Mouse (Mus musculus): Measurements from ENCODE around the gene Kcnma1. TPM values are rescaled to one million over a fixed set of nuclear protein-coding genes. Genes with fewer than 3 reads are reported as not detected.

Gene Kcnma1
- polyA plus RNA-seq, 1 experiment from 2014 or later, result 6.0 TPM

DNA sequence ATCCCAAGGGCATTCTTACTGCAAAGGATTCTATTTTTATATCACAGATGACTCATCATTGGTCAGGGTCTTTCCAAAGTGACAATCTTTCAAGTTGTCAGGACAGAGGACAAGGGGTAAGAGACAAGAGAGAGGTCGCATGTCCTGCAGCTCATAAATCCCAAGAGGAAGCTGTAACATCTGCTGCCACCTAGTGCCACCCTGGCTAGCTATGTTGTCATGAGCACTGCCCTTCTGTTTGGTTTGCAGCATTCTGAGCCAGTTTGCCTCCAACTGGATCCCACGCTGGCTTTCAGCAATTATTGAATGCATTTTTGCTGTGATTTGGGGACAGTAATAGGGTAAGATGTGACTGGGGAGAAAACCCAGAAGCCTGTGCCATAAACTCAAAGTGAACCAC, 373.6 kb downstream of the Kcnma1 start:
- Histone ChIP-seq H3K9ac (no peak overlapping the region), H3K27me3 (no peaks in the 10 kb centered on the region), H3K4me2 (replicated peaks) (no peak overlapping the region), H3K27ac (no peak overlapping the region), H3K4me3 (no peak overlapping the region), H3K9me3 (no peaks in the 10 kb centered on the region), H3K36me3 (no peaks in the 10 kb centered on the region), H3K4me1 (peaks cover 46% of the 10 kb centered on the region)
- 24% methylated on average over 2 of the region's 2 CpGs for WGBS
- no peak for ATAC-seq (ENCODE audit: low FRiP score, low read depth)

DNA sequence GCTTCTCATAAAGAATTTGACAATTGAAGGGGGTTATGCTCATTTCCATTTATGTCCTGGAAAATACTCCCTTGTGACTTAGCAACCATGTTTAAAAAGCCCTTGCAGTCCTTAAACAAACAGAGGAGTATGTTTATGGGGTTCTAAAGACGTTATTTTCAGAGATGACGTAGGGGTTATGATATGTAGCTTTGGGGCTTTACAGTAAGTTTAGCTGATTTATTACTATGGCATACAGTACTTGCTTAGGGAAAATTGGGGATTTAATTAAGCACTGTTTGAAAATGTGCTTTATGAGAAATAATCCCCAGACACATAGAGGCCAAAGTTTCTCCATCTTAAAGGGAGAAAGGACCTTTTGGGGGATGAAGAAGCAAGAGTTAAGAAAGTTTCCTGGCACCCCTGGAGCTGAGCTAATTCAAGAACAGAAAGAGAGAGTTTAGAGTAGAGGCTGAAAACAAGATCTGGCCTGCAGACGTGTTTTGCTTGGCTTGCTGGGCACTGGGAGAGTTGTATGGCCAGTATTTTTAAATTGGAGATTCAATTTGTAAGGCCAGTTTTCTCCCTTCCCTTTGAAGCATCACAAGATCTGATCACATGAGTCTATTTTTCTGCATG, 376.1 kb downstream of the Kcnma1 start:
- H3K27me3 ChIP-seq, result no peaks in the 10 kb centered on the region
- no peak overlapping the region for H3K4me3 ChIP-seq
- 23% methylated on average over 3 of the region's 3 CpGs for WGBS
- no peaks in the 10 kb centered on the region for H3K36me3 ChIP-seq
- H3K27ac ChIP-seq, result peak overlapping the region; percentile 44; the same call in 1 of the 2 replicates
- peaks cover 43% of the 10 kb centered on the region for H3K4me1 ChIP-seq
- H3K9ac ChIP-seq, result no peak overlapping the region
- peak; percentile 82 for ATAC-seq (ENCODE audit: low FRiP score, low read depth)
- H3K4me2 ChIP-seq (replicated peaks), result no peak overlapping the region
- H3K9me3 ChIP-seq, result no peaks in the 10 kb centered on the region

DNA sequence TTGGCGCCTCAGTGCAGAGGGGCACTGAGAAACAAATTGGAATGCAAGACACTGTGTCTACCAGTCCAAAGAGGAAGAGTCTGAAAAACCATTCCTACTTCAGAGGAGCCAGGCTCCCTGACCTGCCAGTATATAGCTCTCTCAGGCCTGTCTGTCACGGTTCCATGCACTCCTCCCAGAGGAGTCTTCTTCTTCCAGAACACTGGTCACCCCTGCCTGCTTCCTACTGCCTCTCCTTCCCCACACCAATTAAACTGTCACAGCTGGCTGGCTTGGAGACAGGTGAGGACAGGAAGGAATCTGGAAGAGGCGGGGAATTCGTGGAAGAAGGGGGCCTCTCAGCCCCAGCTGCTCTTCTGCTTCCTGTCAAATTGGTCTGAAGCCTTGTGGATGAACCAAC, 378.4 kb downstream of the Kcnma1 start:
- no peak overlapping the region for H3K9ac ChIP-seq
- no peak overlapping the region for H3K4me2 ChIP-seq (replicated peaks)
- peaks cover 36% of the 10 kb centered on the region for H3K4me1 ChIP-seq
- no peaks in the 10 kb centered on the region for H3K9me3 ChIP-seq
- no peaks in the 10 kb centered on the region for H3K36me3 ChIP-seq
- WGBS, result 58% methylated on average over 4 of the region's 4 CpGs
- no peak for ATAC-seq (ENCODE audit: low FRiP score, low read depth)
- H3K4me3 ChIP-seq, result no peak overlapping the region
- H3K27me3 ChIP-seq, result no peaks in the 10 kb centered on the region
- H3K27ac ChIP-seq, result no peak overlapping the region

DNA sequence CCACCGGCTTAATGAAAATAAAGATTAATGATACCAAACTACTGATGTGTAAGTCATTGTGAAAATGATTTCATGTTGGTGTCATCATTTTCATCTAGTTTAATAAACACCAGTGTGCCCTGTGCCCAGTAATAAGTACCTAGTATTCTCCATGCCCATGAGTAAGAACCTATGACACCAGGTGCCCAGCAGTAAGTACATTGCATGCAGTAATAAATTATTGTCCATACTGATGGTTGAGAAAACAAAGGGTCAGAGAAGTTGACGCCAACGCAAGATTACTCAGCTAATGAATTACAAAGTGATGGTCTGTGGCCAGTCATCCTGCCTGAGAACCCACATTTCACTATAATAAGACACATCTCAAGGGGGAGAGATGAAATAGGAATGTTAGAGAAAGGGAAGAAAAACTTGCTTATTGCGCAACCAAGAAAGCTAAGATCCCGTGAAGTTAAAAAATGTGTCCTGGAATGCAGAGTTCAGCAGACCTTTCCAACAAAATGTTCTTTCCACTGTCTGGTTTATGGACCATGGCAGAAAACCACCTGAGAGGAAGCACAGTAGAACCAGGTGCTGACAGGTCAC, 381.2 kb downstream of the Kcnma1 start:
- Histone ChIP-seq H3K4me2 (replicated peaks) (no peak overlapping the region), H3K27ac (no peak overlapping the region), H3K36me3 (no peaks in the 10 kb centered on the region), H3K9ac (no peak overlapping the region), H3K4me1 (peaks cover 23% of the 10 kb centered on the region), H3K9me3 (no peaks in the 10 kb centered on the region), H3K27me3 (no peaks in the 10 kb centered on the region), H3K4me3 (no peak overlapping the region)
- 86% methylated on average over 5 of the region's 5 CpGs for WGBS
- no peak for ATAC-seq (ENCODE audit: low FRiP score, low read depth)

DNA sequence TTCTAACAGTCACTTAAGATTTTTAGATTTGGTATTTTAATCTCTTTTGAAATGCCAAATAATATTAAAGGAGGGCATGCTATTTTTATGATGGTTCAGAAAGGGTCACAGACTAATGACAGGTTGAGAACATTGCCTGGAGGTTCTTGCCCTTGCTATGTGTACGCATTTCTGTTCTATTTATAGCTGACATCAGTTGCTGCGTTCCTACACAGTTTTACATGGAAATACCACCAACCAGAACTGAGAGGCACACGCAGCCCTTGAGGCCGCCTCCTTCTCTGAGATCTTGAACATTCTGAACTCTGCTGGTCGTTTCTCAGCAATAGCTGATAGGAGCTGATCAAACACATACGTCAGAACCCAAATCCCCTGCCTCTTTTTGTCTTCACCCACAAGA, 387.4 kb downstream of the Kcnma1 start:
- H3K27ac ChIP-seq, result peak overlapping the region; percentile 45; the same call in 1 of the 2 replicates
- no peak overlapping the region for H3K4me2 ChIP-seq (replicated peaks)
- no peaks in the 10 kb centered on the region for H3K9me3 ChIP-seq
- no peak for ATAC-seq (ENCODE audit: low FRiP score, low read depth)
- WGBS, result 41% methylated on average over 6 of the region's 6 CpGs
- no peaks in the 10 kb centered on the region for H3K36me3 ChIP-seq
- H3K4me3 ChIP-seq, result no peak overlapping the region
- no peaks in the 10 kb centered on the region for H3K27me3 ChIP-seq
- no peak overlapping the region for H3K9ac ChIP-seq
- H3K4me1 ChIP-seq, result peaks cover 22% of the 10 kb centered on the region

DNA sequence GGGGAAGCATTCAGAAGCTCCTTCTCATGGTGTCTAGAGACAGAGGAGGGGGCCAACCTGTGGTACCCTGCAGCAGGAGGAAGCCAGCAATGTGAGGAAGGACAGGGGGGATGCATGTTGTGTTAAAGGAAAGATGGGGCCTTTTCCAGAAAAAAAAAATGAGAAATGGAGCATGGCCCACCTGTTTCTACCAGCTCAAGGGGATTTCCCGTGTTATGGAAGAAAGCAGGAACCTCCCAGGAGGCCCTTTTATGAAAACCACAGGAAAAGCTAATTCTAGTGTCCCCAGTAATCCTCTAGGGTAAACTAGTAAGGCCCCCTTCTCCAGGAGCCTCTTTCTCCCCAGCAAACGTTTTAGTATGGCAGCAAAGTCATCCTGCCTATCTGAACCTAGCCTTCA, 388.2 kb downstream of the Kcnma1 start:
- H3K4me2 ChIP-seq (replicated peaks), result no peak overlapping the region
- ATAC-seq (ENCODE audit: low FRiP score, low read depth), result no peak
- no peaks in the 10 kb centered on the region for H3K9me3 ChIP-seq
- no peak overlapping the region for H3K9ac ChIP-seq
- no peaks in the 10 kb centered on the region for H3K27me3 ChIP-seq
- H3K36me3 ChIP-seq, result no peaks in the 10 kb centered on the region
- H3K4me1 ChIP-seq, result peaks cover 22% of the 10 kb centered on the region
- WGBS, result 27% methylated on average over 2 of the region's 2 CpGs
- H3K4me3 ChIP-seq, result no peak overlapping the region
- peak overlapping the region; percentile 33 for H3K27ac ChIP-seq

DNA sequence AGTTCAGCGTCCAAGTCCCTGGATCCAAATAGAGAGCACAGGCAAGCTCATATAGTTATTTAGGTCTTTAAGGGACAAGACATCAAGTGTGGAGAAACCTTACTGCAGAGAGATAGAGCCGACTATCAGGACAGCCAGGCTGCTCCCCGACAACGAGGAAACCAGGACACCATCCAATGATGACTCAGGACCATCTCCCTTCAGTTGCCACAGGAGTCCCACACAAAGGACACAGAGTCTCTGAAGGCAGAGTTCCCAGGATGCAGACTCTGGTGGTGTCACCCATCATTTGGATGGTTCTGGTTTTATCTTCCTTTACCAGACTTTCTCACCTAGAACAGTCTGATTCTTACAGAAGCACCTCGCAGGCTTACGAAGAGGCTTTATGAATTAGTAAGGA, 388.9 kb downstream of the Kcnma1 start:
- WGBS, result 89% methylated on average over 6 of the region's 6 CpGs
- no peak overlapping the region for H3K4me2 ChIP-seq (replicated peaks)
- H3K9ac ChIP-seq, result no peak overlapping the region
- H3K4me1 ChIP-seq, result peaks cover 22% of the 10 kb centered on the region
- H3K36me3 ChIP-seq, result no peaks in the 10 kb centered on the region
- ATAC-seq (ENCODE audit: low FRiP score, low read depth), result no peak
- no peaks in the 10 kb centered on the region for H3K27me3 ChIP-seq
- H3K4me3 ChIP-seq, result no peak overlapping the region
- no peaks in the 10 kb centered on the region for H3K9me3 ChIP-seq
- no peak overlapping the region for H3K27ac ChIP-seq

DNA sequence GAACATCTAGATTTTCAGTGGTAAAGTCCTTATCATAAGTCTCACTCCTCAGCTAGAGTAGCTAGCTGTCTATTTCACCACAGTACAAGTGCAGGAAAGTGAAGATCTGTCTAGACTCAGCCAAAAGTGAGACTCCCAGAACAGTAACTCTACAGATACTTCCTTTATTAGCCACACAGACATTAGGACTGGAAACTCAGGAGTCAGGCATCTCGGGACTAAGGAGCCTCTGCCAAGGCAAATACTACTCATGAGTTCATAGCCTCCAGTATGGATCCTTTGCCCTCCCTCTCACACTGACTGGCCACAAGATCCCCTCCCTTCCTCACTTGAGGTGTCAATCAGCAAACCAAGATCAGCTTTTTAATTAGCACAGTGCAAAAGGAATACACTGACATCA, 389.8 kb downstream of the Kcnma1 start:
- Histone ChIP-seq H3K4me2 (replicated peaks) (no peak overlapping the region), H3K4me3 (no peak overlapping the region), H3K36me3 (no peaks in the 10 kb centered on the region), H3K9ac (no peak overlapping the region), H3K27me3 (no peaks in the 10 kb centered on the region), H3K4me1 (peaks cover 22% of the 10 kb centered on the region), H3K27ac (no peak overlapping the region), H3K9me3 (no peaks in the 10 kb centered on the region)
- WGBS, result 90% methylated on average over 1 of the region's 1 CpGs
- ATAC-seq (ENCODE audit: low FRiP score, low read depth), result no peak

DNA sequence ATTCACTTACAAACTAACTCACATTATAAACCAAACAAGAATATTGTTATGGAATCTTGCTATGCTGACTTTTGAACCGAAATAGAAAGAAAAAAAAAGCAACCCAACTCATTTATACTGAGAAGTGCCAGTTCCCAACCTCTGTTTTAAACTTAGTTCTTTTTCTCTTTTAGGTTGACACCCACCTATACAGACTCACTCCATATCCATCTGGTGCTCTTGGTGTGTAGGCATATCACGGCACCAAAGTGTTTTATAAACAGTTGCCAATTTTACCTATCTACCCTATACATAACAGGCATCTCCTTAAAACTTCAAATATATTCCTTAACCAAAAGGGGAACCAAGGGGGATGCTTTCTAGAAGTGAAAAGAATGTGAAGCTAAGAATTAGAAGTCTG, 393.6 kb downstream of the Kcnma1 start:
- Histone ChIP-seq H3K4me3 (no peak overlapping the region), H3K4me1 (0 out of 2 replicates have a peak, but pooled peaks cover 4% of the 10 kb centered on the region), H3K9ac (no peak overlapping the region), H3K27ac (no peak overlapping the region), H3K4me2 (replicated peaks) (no peak overlapping the region), H3K27me3 (no peaks in the 10 kb centered on the region), H3K36me3 (no peaks in the 10 kb centered on the region), H3K9me3 (no peaks in the 10 kb centered on the region)
- WGBS, result 87% methylated on average over 2 of the region's 2 CpGs
- ATAC-seq (ENCODE audit: low FRiP score, low read depth), result no peak

DNA sequence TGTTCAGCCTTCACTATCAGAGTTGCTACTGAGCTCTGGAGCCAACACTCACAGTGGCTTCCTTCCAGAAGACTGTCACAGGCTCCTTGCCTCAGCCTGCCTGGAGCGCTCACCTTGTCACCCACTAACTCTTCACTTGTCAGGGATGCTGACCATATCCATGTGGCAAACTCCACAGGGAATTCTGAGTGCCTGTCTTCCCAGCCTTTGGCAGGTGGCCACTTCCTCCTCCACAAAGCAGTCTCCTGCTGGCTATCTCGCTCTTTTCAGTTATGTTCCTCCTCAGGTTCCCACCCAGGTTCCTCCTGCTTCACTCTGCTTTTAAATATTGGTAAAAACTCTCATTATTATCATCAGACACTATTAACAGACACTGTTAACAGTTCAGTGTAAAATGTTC, 395.3 kb downstream of the Kcnma1 start:
- H3K36me3 ChIP-seq, result no peaks in the 10 kb centered on the region
- H3K4me1 ChIP-seq, result peaks cover 18% of the 10 kb centered on the region
- ATAC-seq (ENCODE audit: low FRiP score, low read depth), result no peak
- WGBS, result 76% methylated on average over 2 of the region's 2 CpGs
- H3K27me3 ChIP-seq, result no peaks in the 10 kb centered on the region
- H3K9ac ChIP-seq, result no peak overlapping the region
- H3K27ac ChIP-seq, result no peak overlapping the region
- H3K9me3 ChIP-seq, result no peaks in the 10 kb centered on the region
- no peak overlapping the region for H3K4me2 ChIP-seq (replicated peaks)
- H3K4me3 ChIP-seq, result no peak overlapping the region

DNA sequence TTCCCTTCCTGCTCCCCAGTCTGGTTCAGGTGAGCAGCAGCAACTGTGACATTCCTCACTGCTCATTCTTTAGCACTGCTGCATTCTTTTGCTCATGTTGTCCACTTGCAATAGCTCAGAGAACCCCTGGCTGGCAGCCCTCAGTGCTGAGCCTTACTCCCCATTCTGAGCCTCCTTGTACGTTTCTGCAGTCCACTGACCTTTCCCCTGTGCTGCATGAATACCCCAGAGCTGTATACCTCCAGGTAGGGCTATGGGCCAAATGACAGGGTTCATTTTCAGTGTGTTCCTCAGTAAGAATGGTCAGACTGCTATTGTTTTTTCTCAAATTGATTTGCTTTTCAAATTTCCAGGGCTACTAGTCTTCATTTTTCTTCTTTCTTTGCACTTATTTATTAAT, 396.2 kb downstream of the Kcnma1 start:
- no peak overlapping the region for H3K4me3 ChIP-seq
- ATAC-seq (ENCODE audit: low FRiP score, low read depth), result no peak
- no peak overlapping the region for H3K27ac ChIP-seq
- no peak overlapping the region for H3K9ac ChIP-seq
- no peaks in the 10 kb centered on the region for H3K9me3 ChIP-seq
- peaks cover 23% of the 10 kb centered on the region for H3K4me1 ChIP-seq
- H3K4me2 ChIP-seq (replicated peaks), result no peak overlapping the region
- no peaks in the 10 kb centered on the region for H3K36me3 ChIP-seq
- H3K27me3 ChIP-seq, result no peaks in the 10 kb centered on the region
- WGBS, result 58% methylated on average over 1 of the region's 1 CpGs

DNA sequence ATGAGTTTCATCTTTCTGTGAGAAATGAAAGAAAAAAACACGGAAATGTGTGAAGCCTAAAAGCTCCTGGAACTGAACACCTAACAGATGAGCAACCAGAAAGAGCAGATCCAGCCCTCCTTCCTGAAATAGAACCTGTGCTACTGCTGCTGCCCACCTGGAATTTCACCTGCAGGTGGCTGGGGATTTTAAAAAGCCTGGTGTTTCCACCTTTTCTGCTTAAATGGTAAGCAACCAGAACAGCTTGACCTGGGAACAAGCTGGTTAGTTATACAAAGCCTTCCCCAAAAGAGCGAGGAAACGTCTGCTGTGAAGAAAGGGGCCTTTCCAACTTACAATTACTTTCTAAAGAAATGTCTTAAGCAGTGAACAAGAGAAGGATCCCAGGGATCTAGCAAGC, 404.2 kb downstream of the Kcnma1 start:
- Histone ChIP-seq H3K27me3 (peaks cover 8% of the 10 kb centered on the region; the same call in 1 of the 2 replicates), H3K36me3 (no peaks in the 10 kb centered on the region), H3K9ac (no peak overlapping the region), H3K27ac (no peak overlapping the region), H3K4me2 (replicated peaks) (no peak overlapping the region), H3K4me3 (no peak overlapping the region), H3K4me1 (peaks cover 19% of the 10 kb centered on the region), H3K9me3 (no peaks in the 10 kb centered on the region)
- ATAC-seq (ENCODE audit: low FRiP score, low read depth), result no peak
- 74% methylated on average over 3 of the region's 3 CpGs for WGBS

DNA sequence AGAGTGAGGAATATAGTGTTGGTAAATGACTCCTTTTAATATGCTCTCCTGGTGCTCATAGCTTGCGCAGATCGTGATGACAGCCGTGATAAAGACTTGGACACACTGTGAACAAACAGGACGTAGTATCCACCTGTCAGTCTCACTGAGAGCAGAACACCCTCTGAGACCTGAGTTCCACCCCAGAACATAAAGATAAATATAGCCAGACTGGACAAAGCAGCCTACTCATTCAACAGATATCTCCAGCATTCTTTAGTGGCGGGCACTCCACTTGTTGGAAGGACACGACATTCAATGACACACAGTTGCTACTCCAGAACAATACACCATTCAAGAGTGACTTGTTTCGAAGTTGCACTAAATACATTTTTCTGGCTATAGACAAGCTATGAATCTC, 408.6 kb downstream of the Kcnma1 start:
- Histone ChIP-seq H3K9me3 (no peaks in the 10 kb centered on the region), H3K4me2 (replicated peaks) (no peak overlapping the region), H3K27me3 (peaks cover 22% of the 10 kb centered on the region), H3K9ac (no peak overlapping the region), H3K36me3 (no peaks in the 10 kb centered on the region), H3K4me3 (no peak overlapping the region), H3K27ac (no peak overlapping the region), H3K4me1 (no peaks in the 10 kb centered on the region)
- no peak for ATAC-seq (ENCODE audit: low FRiP score, low read depth)
- WGBS, result 83% methylated on average over 7 of the region's 7 CpGs
